Mouse (Mus musculus) embryonic facial prominence, embryonic 11.5 days (tissue): Measurements from ENCODE around the gene Adamts18. TPM values are rescaled to one million over a fixed set of nuclear protein-coding genes. Genes with fewer than 3 reads are reported as not detected.
A peak's percentile ranks its signal among the peaks of the same experiment; 100 is the strongest.

Experiments
- ATAC-seq: fragments of 200-750 bp; cut with Nextera tagmentation; replicated peaks from 2 replicates; pipeline ENCODE4 v1.8.0; 2017; ENCODE audit warnings: low read depth; ENCODE audit not compliant: insufficient number of reproducible peaks, low FRiP score, low TSS enrichment
- DNase-seq: peaks from one replicate; pipeline ENCODE4 v3.0.0-alpha.2; 2015; ENCODE audit warnings: low spot score
- H3K27ac ChIP-seq: fragments of 300-500 bp; sonication (generic); replicated peaks from 2 replicates; pipeline ENCODE4 v1.5.1; 2014; ENCODE audit warnings: mild to moderate bottlenecking, low read depth, low read length, control low read depth
- H3K27me3 ChIP-seq: fragments of 300-500 bp; sonication (generic); 2 replicates; pipeline ENCODE4 v1.6.1; 2014; ENCODE audit warnings: mild to moderate bottlenecking, low read length, moderate library complexity, mixed read lengths; ENCODE audit not compliant: control insufficient read depth, insufficient read depth
- H3K36me3 ChIP-seq: fragments of 300-500 bp; sonication (generic); replicated peaks from 2 replicates; pipeline ENCODE4 v1.6.1; 2014; ENCODE audit warnings: low read depth, mild to moderate bottlenecking, low read length, moderate library complexity, mixed read lengths; ENCODE audit not compliant: control insufficient read depth, insufficient read depth
- H3K4me1 ChIP-seq: fragments of 300-500 bp; sonication (generic); 2 replicates; pipeline ENCODE4 v1.6.1; 2014; ENCODE audit warnings: low read length, mixed read lengths; ENCODE audit not compliant: control insufficient read depth, insufficient read depth
- H3K4me2 ChIP-seq: fragments of 300-500 bp; sonication (generic); 2 replicates; pipeline ENCODE4 v1.6.1; 2014; ENCODE audit warnings: low read depth, mild to moderate bottlenecking, control low read depth, low read length, moderate library complexity
- H3K4me3 ChIP-seq: fragments of 300-500 bp; sonication (generic); 2 replicates; pipeline ENCODE4 v1.5.1; 2014; ENCODE audit warnings: low read depth, low read length, control low read depth
- H3K9ac ChIP-seq: fragments of 300-500 bp; sonication (generic); replicated peaks from 2 replicates; pipeline ENCODE4 v1.6.1; 2014; ENCODE audit warnings: mild to moderate bottlenecking, control low read depth, low read length
- H3K9me3 ChIP-seq: fragments of 300-500 bp; sonication (generic); replicated peaks from 2 replicates; pipeline ENCODE4 v1.6.1; 2016; ENCODE audit warnings: mild to moderate bottlenecking, low read length, inconsistent platforms, mixed read lengths; ENCODE audit not compliant: control insufficient read depth
- WGBS: fragments of 180-500 bp; shearing (Covaris S2); extraction: QIAGEN DNeasy Blood & Tissue Kit; methylation state at CpG from one replicate; pipeline ENCODE4 v1.1.7; 2014; 5-methylcytosine and 5-hydroxymethylcytosine counted together
- polyA plus RNA-seq: library from polyadenylated mRNA; unstranded; fragments of >200 nt; fragmentation: Nextera tagmentation; extraction: Ambion mirVana; gene quantifications from 2 replicates; pipeline ENCODE4 v1.2.1, GENCODE M21; 2014

The Adamts18 gene
- polyA plus RNA-seq, 1 experiment from 2014 or later: 3.6 TPM

- WGBS: 70% methylated on average over 4 of the region's 4 CpGs
- no peak for ATAC-seq
- Histone ChIP-seq H3K36me3 (no peaks in the 10 kb centered on the region), H3K4me1 (no peaks in the 10 kb centered on the region), H3K27ac (no peak overlapping the region), H3K4me3 (no peak overlapping the region), H3K4me2 (no peak overlapping the region), H3K9ac (no peak overlapping the region), H3K9me3 (no peaks in the 10 kb centered on the region), H3K27me3 (no peaks in the 10 kb centered on the region)
- DNase-seq: no peak
Observed at GRCm38 (mm10) chr8:113665036-113665435, 183.5 kb downstream of the Adamts18 start.

GRCm38 (mm10) chr8:113664544-113664943 is 184.0 kb downstream of the Adamts18 start:
- Histone ChIP-seq H3K36me3 (no peaks in the 10 kb centered on the region), H3K4me3 (no peak overlapping the region), H3K9me3 (no peaks in the 10 kb centered on the region), H3K4me1 (no peaks in the 10 kb centered on the region), H3K27me3 (no peaks in the 10 kb centered on the region), H3K9ac (no peak overlapping the region), H3K27ac (no peak overlapping the region), H3K4me2 (no peak overlapping the region)
- WGBS: 11% methylated on average over 2 of the region's 2 CpGs
- ATAC-seq: peak; percentile 71
- peak; percentile 90 for DNase-seq

- no peaks in the 10 kb centered on the region for H3K4me1 ChIP-seq
- H3K27ac ChIP-seq: no peak overlapping the region
- DNase-seq (no peak), ATAC-seq (no peak)
- no peaks in the 10 kb centered on the region for H3K9me3 ChIP-seq
- no peaks in the 10 kb centered on the region for H3K36me3 ChIP-seq
- WGBS: 87% methylated on average over 1 of the region's 1 CpGs
- H3K9ac ChIP-seq: no peak overlapping the region
- H3K4me3 ChIP-seq: no peak overlapping the region
- H3K27me3 ChIP-seq: no peaks in the 10 kb centered on the region
- no peak overlapping the region for H3K4me2 ChIP-seq
Observed at GRCm38 (mm10) chr8:113660128-113660527, 188.4 kb downstream of the Adamts18 start.

- no peak overlapping the region for H3K9ac ChIP-seq
- no peak overlapping the region for H3K4me3 ChIP-seq
- H3K4me2 ChIP-seq: no peak overlapping the region
- no peak for ATAC-seq
- DNase-seq: no peak
- no peaks in the 10 kb centered on the region for H3K36me3 ChIP-seq
- no peaks in the 10 kb centered on the region; the same call in 1 of the 2 replicates for H3K27me3 ChIP-seq
- 86% methylated on average over 11 of the region's 11 CpGs for whole genome bisulfite sequencing
- H3K9me3 ChIP-seq: no peaks in the 10 kb centered on the region
- H3K27ac ChIP-seq: no peak overlapping the region
- H3K4me1 ChIP-seq: no peaks in the 10 kb centered on the region
Observed at GRCm38 (mm10) chr8:113656681-113657298, 191.7 kb downstream of the Adamts18 start.

GRCm38 (mm10) chr8:113656154-113656553 is 192.4 kb downstream of the Adamts18 start:
- Histone ChIP-seq H3K4me3 (no peak overlapping the region), H3K4me1 (no peaks in the 10 kb centered on the region), H3K4me2 (no peak overlapping the region), H3K36me3 (no peaks in the 10 kb centered on the region), H3K9ac (no peak overlapping the region), H3K9me3 (no peaks in the 10 kb centered on the region), H3K27ac (no peak overlapping the region), H3K27me3 (no peaks in the 10 kb centered on the region; the same call in 1 of the 2 replicates)
- 87% methylated on average over 5 of the region's 5 CpGs for WGBS
- ATAC-seq (no peak), DNase-seq (no peak)

- Histone ChIP-seq H3K4me1 (no peaks in the 10 kb centered on the region), H3K4me3 (no peak overlapping the region), H3K9me3 (no peaks in the 10 kb centered on the region), H3K4me2 (no peak overlapping the region), H3K9ac (no peak overlapping the region), H3K27ac (no peak overlapping the region), H3K36me3 (no peaks in the 10 kb centered on the region), H3K27me3 (no peaks in the 10 kb centered on the region; the same call in 1 of the 2 replicates)
- 63% methylated on average over 4 of the region's 4 CpGs for WGBS
- ATAC-seq (no peak), DNase-seq (no peak)
Observed at GRCm38 (mm10) chr8:113653151-113653550, 195.4 kb downstream of the Adamts18 start.

- no peak overlapping the region for H3K4me2 ChIP-seq
- no peaks in the 10 kb centered on the region for H3K4me1 ChIP-seq
- no peaks in the 10 kb centered on the region for H3K36me3 ChIP-seq
- no peak overlapping the region for H3K9ac ChIP-seq
- no peak overlapping the region for H3K27ac ChIP-seq
- DNase-seq (no peak), ATAC-seq (no peak)
- H3K9me3 ChIP-seq: no peaks in the 10 kb centered on the region
- 84% methylated on average over 12 of the region's 12 CpGs for WGBS
- no peak overlapping the region for H3K4me3 ChIP-seq
- H3K27me3 ChIP-seq: no peaks in the 10 kb centered on the region; the same call in 1 of the 2 replicates
Observed at GRCm38 (mm10) chr8:113652450-113652849, 196.1 kb downstream of the Adamts18 start.
